Mouse (Mus musculus) limb, embryonic 12.5 days (tissue): ENCODE results near the gene Tmem179b. TPM values are rescaled to one million over a fixed set of nuclear protein-coding genes. Genes with fewer than 3 reads are reported as not detected.

ENCODE experiments used
- ATAC-seq: fragments of 200-750 bp; cut with Nextera tagmentation; 2 replicates; pipeline ENCODE4 v1.8.0; 2017; ENCODE audit warnings: low read depth, moderate TSS enrichment; ENCODE audit not compliant: insufficient number of reproducible peaks, insufficient read depth, low FRiP score, low TSS enrichment
- H3K27ac ChIP-seq: fragments of 300-500 bp; sonication (generic); 2 replicates; pipeline ENCODE4 v1.5.1; 2016; ENCODE audit warnings: mild to moderate bottlenecking, moderate library complexity
- H3K27me3 ChIP-seq: fragments of 300-500 bp; sonication (generic); 2 replicates; pipeline ENCODE4 v1.6.1; 2016; ENCODE audit warnings: mild to moderate bottlenecking, moderate library complexity
- H3K36me3 ChIP-seq: fragments of 300-500 bp; sonication (generic); 2 replicates; pipeline ENCODE4 v1.6.1; 2016; ENCODE audit warnings: mild to moderate bottlenecking, moderate library complexity
- H3K4me1 ChIP-seq: fragments of 300-500 bp; sonication (generic); replicated peaks from 2 replicates; pipeline ENCODE4 v1.6.1; 2016
- H3K4me2 ChIP-seq: fragments of 300-500 bp; sonication (generic); 2 replicates; pipeline ENCODE4 v1.6.1; 2016; ENCODE audit warnings: mild to moderate bottlenecking, moderate library complexity
- H3K4me3 ChIP-seq: fragments of 300-500 bp; sonication (generic); replicated peaks from 2 replicates; pipeline ENCODE4 v1.5.1; 2016; ENCODE audit warnings: mild to moderate bottlenecking
- H3K9ac ChIP-seq: fragments of 300-500 bp; sonication (generic); replicated peaks from 2 replicates; pipeline ENCODE4 v1.6.1; 2016; ENCODE audit warnings: mild to moderate bottlenecking, moderate library complexity
- H3K9me3 ChIP-seq: fragments of 300-500 bp; sonication (generic); 2 replicates; pipeline ENCODE4 v1.6.1; 2016; ENCODE audit warnings: mild to moderate bottlenecking, moderate library complexity
- WGBS: fragments of 180-500 bp; shearing (Covaris S2); methylation state at CpG from one replicate; pipeline ENCODE4 v1.1.7; 2016; 5-methylcytosine and 5-hydroxymethylcytosine counted together
- polyA plus RNA-seq: library from polyadenylated mRNA; unstranded; fragments of >200 nt; fragmentation: Nextera tagmentation; extraction: Ambion mirVana; gene quantifications from 2 replicates; pipeline ENCODE4 v1.2.1, GENCODE M21; 2016

The Tmem179b gene
- polyA plus RNA-seq, 1 experiment from 2014 or later, result 50.2 TPM

GRCm38 (mm10) chr19:8803879-8804660 is 29.8 kb upstream of the Tmem179b start:
- Histone ChIP-seq H3K4me3 (no peak overlapping the region), H3K4me2 (no peak overlapping the region), H3K4me1 (peaks cover 6% of the 10 kb centered on the region), H3K27ac (no peak overlapping the region), H3K27me3 (no peaks in the 10 kb centered on the region), H3K9me3 (no peaks in the 10 kb centered on the region), H3K36me3 (peaks cover 52% of the 10 kb centered on the region), H3K9ac (no peak overlapping the region)
- WGBS, result 88% methylated on average over 11 of the region's 11 CpGs
- no peak for ATAC-seq

GRCm38 (mm10) chr19:8803204-8803780 is 29.0 kb upstream of the Tmem179b start:
- H3K4me2 ChIP-seq, result peak overlapping the region; percentile 70
- no peaks in the 10 kb centered on the region for H3K9me3 ChIP-seq
- no peak overlapping the region for H3K9ac ChIP-seq
- no peaks in the 10 kb centered on the region for H3K27me3 ChIP-seq
- peak overlapping the region; percentile 54; the same call in 1 of the 2 replicates for H3K4me3 ChIP-seq
- peaks cover 6% of the 10 kb centered on the region for H3K4me1 ChIP-seq
- peaks cover 45% of the 10 kb centered on the region for H3K36me3 ChIP-seq
- 93% methylated on average over 9 of the region's 9 CpGs for WGBS
- peak overlapping the region; percentile 81; the same call in 1 of the 2 replicates for H3K27ac ChIP-seq
- no peak for ATAC-seq

DNA sequence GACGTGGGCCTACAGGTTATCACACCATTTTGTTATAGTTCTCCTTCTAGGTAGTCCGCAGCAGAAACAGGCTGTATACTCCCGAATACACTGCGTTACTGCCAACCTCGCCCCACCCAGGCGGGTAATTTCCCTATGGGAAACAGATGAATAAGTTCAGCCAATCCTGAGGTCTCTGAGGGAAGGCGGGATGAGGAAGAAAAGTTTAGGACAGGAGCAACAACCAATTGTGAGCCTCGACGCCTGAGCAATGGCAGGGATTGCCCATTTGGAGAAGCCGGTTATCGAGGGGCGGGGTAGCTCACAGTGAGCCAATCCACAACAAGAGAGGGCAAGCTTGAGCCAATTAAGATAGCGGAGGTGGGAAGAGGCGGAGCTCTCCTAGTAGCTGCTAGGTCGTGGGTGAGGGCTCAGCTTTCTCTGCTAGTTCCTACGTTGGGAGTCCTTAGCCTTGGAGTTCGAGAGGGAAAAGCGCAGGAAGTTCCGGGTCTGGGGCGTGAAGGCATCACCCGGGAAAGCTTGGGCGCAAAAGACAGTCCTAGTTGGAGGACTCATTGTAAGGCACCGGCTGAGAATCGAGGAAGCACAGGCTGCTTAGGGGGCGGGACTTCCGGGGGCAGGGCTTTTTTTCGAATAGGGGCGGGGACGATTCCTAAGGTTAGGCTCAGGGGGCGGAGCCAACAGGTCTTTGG is 28.0 kb upstream of the Tmem179b start, which contains the start of gene Zbtb3:
TSS of gene Zbtb3 (plus strand) at position 426 of the 692 bp plus-strand sequence.
- Histone ChIP-seq H3K4me1 (peaks cover 11% of the 10 kb centered on the region), H3K9me3 (no peaks in the 10 kb centered on the region), H3K9ac (peak within 1 kb of the TSS; percentile 40; the same call in 1 of the 2 replicates), H3K4me3 (peak within 1 kb of the TSS; percentile 54), H3K4me2 (peak within 1 kb of the TSS; percentile 70), H3K27me3 (no peaks in the 10 kb centered on the region), H3K36me3 (peaks cover 34% of the 10 kb centered on the region), H3K27ac (peak within 1 kb of the TSS; percentile 81)
- peak; percentile 96 for ATAC-seq
- under 1% methylated on average over 30 of the region's 30 CpGs for WGBS

GRCm38 (mm10) chr19:8798947-8799315 is 24.7 kb upstream of the Tmem179b start:
- Histone ChIP-seq H3K36me3 (peaks cover 26% of the 10 kb centered on the region), H3K4me3 (peak overlapping the region; percentile 64; the same call in 1 of the 2 replicates), H3K4me1 (peaks cover 14% of the 10 kb centered on the region), H3K9me3 (no peaks in the 10 kb centered on the region), H3K4me2 (peak overlapping the region; percentile 81), H3K27me3 (no peaks in the 10 kb centered on the region), H3K9ac (no peak overlapping the region), H3K27ac (no peak overlapping the region)
- ATAC-seq, result no peak

- Histone ChIP-seq H3K4me2 (peak within 1 kb of the TSS; percentile 81), H3K4me3 (peak within 1 kb of the TSS; percentile 64), H3K9me3 (no peaks in the 10 kb centered on the region), H3K9ac (peak within 1 kb of the TSS; percentile 79), H3K27ac (peak within 1 kb of the TSS; percentile 60), H3K36me3 (peaks cover 28% of the 10 kb centered on the region), H3K4me1 (peaks cover 14% of the 10 kb centered on the region), H3K27me3 (no peaks in the 10 kb centered on the region)
- WGBS, result 2% methylated on average over 25 of the region's 25 CpGs
- ATAC-seq, result peak; percentile 74
These were observed 24.1 kb upstream of the Tmem179b start, which contains the start of gene Polr2g for GRCm38 (mm10) chr19:8798264-8798946. Gene Polr2g, minus strand, starts transcription at chr19:8798577.

- Histone ChIP-seq H3K4me1 (peaks cover 9% of the 10 kb centered on the region), H3K27ac (no peak overlapping the region), H3K4me3 (no peak overlapping the region), H3K9me3 (no peaks in the 10 kb centered on the region), H3K36me3 (peaks cover 34% of the 10 kb centered on the region), H3K4me2 (no peak overlapping the region), H3K27me3 (no peaks in the 10 kb centered on the region), H3K9ac (no peak overlapping the region)
- 78% methylated on average over 7 of the region's 7 CpGs for WGBS
- no peak for ATAC-seq
These were observed 15.9 kb upstream of the Tmem179b start for GRCm38 (mm10) chr19:8790171-8790570.

GRCm38 (mm10) chr19:8789171-8789570 is 14.9 kb upstream of the Tmem179b start:
- H3K27ac ChIP-seq, result 0 out of 2 replicates have a peak overlapping the region, but pooled peaks have one; percentile 2

DNA sequence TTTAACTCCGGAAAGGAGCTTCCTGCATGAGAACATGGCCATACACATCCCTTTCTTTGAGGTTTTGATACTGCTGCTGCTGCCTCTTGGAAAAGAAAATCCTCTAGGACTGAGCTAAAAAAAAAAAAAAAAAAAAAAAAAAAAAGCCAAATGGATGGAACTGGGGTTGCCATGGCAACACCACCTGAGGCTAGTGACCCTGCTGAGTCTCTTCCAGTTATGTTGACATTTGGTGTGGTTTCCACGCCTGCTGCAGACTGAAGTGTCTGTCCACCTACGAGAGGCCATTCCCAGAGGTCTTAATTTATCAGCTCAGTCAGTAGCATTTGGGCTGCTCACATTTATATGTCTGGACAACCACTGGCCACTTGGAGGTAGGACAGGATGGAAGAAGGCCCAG is 14.3 kb upstream of the Tmem179b start:
- Histone ChIP-seq H3K27me3 (no peaks in the 10 kb centered on the region), H3K4me2 (no peak overlapping the region), H3K9me3 (no peaks in the 10 kb centered on the region), H3K4me3 (no peak overlapping the region), H3K4me1 (peaks cover 10% of the 10 kb centered on the region), H3K36me3 (peaks cover 28% of the 10 kb centered on the region), H3K27ac (no peak overlapping the region), H3K9ac (no peak overlapping the region)
- 23% methylated on average over 3 of the region's 3 CpGs for WGBS
- no peak for ATAC-seq

More at GRCm38 (mm10) chr19:8789171-8789570, 14.9 kb upstream of the Tmem179b start:
- Histone ChIP-seq H3K4me3 (no peak overlapping the region), H3K4me2 (no peak overlapping the region), H3K27me3 (no peaks in the 10 kb centered on the region), H3K36me3 (peaks cover 28% of the 10 kb centered on the region), H3K9me3 (no peaks in the 10 kb centered on the region), H3K9ac (no peak overlapping the region), H3K4me1 (peaks cover 10% of the 10 kb centered on the region)
- no peak for ATAC-seq
- 66% methylated on average over 1 of the region's 1 CpGs for WGBS

DNA sequence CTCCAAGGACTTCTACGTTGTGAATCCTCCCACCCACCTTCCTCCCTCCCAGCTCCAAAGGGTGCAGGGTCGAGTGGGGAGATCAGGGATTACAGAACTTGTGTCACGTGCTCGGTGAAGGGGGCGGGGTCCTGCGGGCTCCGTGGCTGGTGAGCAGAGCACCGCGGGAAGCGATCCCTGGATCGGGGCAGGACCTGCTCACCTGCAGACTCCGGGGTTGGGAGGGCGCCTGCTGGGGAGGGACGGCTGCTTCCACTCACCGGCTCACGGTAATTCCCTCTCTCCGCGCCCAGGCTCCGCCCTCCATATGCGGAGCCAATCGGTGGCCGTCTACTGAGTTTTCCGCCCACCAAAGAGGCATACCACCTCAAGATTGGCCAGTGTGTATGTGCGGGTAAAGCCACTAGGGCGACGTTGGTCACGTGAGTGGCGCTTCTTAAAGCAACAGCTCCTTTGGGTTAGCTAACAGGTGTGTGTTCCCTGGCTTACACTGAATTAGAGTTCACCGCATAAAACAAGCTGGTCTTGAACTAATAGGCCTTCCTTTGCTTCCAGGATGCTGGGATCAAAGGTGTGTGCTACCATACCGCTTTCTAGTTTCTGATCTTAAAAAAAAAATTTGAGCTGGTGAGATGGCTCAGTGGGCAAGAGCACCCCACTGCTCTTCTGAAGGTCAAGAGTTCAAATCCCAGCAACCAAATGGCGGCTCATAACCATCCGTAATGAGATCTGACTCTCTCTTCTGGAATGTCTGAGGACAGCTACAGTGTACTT is 11.9 kb upstream of the Tmem179b start, which contains the start of gene Taf6l:
TSS of gene Taf6l (minus strand) at position 410 of the 774 bp plus-strand sequence.
- H3K9ac ChIP-seq, result peak within 1 kb of the TSS; percentile 69
- H3K27ac ChIP-seq, result peak within 1 kb of the TSS; percentile 89
- peak within 1 kb of the TSS; percentile 70 for H3K4me2 ChIP-seq
- H3K36me3 ChIP-seq, result peaks cover 37% of the 10 kb centered on the region
- peaks cover 10% of the 10 kb centered on the region for H3K4me1 ChIP-seq
- no peaks in the 10 kb centered on the region for H3K9me3 ChIP-seq
- H3K27me3 ChIP-seq, result no peaks in the 10 kb centered on the region
- peak within 1 kb of the TSS; percentile 72 for H3K4me3 ChIP-seq
- peak; percentile 98 for ATAC-seq
- 1% methylated on average over 32 of the region's 32 CpGs for WGBS

DNA sequence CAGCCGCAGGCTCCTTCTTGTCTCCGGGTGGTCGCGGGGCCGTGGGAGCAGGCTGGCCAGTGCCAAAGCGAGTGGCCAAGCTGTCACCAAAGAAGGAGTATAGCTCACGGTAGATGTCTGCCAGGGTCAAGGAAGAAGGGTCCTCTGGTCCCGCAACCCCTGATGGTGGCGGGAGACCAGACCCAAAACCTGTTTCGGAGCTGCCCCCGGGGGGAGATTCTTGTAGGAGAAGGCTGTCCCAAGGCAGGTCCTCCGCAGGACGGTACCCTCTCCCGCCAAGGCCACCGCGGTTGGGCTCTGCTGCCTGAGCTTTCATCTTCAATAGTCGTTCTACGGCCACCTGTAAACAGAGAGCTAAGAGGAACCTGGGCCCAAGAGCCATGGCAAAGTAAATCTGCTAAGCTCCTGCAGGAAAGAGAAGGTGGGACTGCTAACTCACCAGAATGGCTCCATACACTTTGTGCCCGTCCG is 719 bp upstream of the Tmem179b start:
- peak overlapping the region; percentile 99 for H3K27ac ChIP-seq
- H3K4me1 ChIP-seq, result peaks cover 32% of the 10 kb centered on the region
- ATAC-seq, result peak; percentile 22; the same call in 1 of the 2 replicates
- peak overlapping the region; percentile 75 for H3K4me3 ChIP-seq
- peak overlapping the region; percentile 93 for H3K9ac ChIP-seq
- WGBS, result 7% methylated on average over 20 of the region's 20 CpGs
- peaks cover 53% of the 10 kb centered on the region for H3K36me3 ChIP-seq
- no peaks in the 10 kb centered on the region for H3K27me3 ChIP-seq
- peak overlapping the region; percentile 94 for H3K4me2 ChIP-seq
- H3K9me3 ChIP-seq, result no peaks in the 10 kb centered on the region
